Mouse (Mus musculus): Measurements from ENCODE around the gene Asb17. TPM values are rescaled to one million over a fixed set of nuclear protein-coding genes. Genes with fewer than 3 reads are reported as not detected.

Gene Asb17
- polyA plus RNA-seq, 1 experiment, result 0.16 TPM

- no peak for DNase-seq (ENCODE audit: low read depth in 1 of 2, low spot score in 2 of 2)
- no peak overlapping the region for H3K27ac ChIP-seq (ENCODE audit: insufficient read depth, low read length)
- no peaks in the 10 kb centered on the region for H3K36me3 ChIP-seq (ENCODE audit: control insufficient read depth, insufficient read depth, low read length)
- TF ChIP-seq CTCF (IDR thresholded peaks at IDR 0.05; ENCODE audit: extremely low read depth, insufficient read depth, insufficient read length, insufficient replicate concordance) (no peak), POLR2A (IDR thresholded peaks at IDR 0.05; ENCODE audit: low read depth, low read length) (no peak)
- no peak overlapping the region for H3K4me3 ChIP-seq (ENCODE audit: extremely low read depth, insufficient read depth, insufficient read length)
- WGBS, result 49% methylated on average over 11 of the region's 11 CpGs
- H3K4me1 ChIP-seq (ENCODE audit: control insufficient read depth, insufficient read depth, insufficient read length), result no peaks in the 10 kb centered on the region
- no peaks in the 10 kb centered on the region for H3K27me3 ChIP-seq (ENCODE audit: control insufficient read depth, insufficient read depth, low read length)
Measured at GRCm38 (mm10) chr3:153831014-153831872, 12.8 kb upstream of the Asb17 start.

- DNase-seq (ENCODE audit: low read depth in 1 of 2, low spot score in 2 of 2), result no peak
- TF ChIP-seq CTCF (IDR thresholded peaks at IDR 0.05; ENCODE audit: extremely low read depth, insufficient read depth, insufficient read length, insufficient replicate concordance) (no peak), POLR2A (IDR thresholded peaks at IDR 0.05; ENCODE audit: low read depth, low read length) (no peak)
- Histone ChIP-seq H3K4me1 (ENCODE audit: control insufficient read depth, insufficient read depth, insufficient read length) (no peaks in the 10 kb centered on the region), H3K36me3 (ENCODE audit: control insufficient read depth, insufficient read depth, low read length) (no peaks in the 10 kb centered on the region), H3K4me3 (ENCODE audit: extremely low read depth, insufficient read depth, insufficient read length) (no peak overlapping the region), H3K27ac (ENCODE audit: insufficient read depth, low read length) (no peak overlapping the region), H3K27me3 (ENCODE audit: control insufficient read depth, insufficient read depth, low read length) (no peaks in the 10 kb centered on the region)
- 73% methylated on average over 4 of the region's 4 CpGs for WGBS
Measured at GRCm38 (mm10) chr3:153831873-153832653, 11.9 kb upstream of the Asb17 start.

- TF ChIP-seq POLR2A (IDR thresholded peaks at IDR 0.05; ENCODE audit: low read depth, low read length), result no peak
- no peak for TF ChIP-seq CTCF (IDR thresholded peaks at IDR 0.05; ENCODE audit: extremely low read depth, insufficient read depth, insufficient read length, insufficient replicate concordance)
- Histone ChIP-seq H3K27me3 (ENCODE audit: control insufficient read depth, insufficient read depth, low read length) (no peaks in the 10 kb centered on the region), H3K27ac (ENCODE audit: insufficient read depth, low read length) (no peak overlapping the region), H3K4me1 (ENCODE audit: control insufficient read depth, insufficient read depth, insufficient read length) (no peaks in the 10 kb centered on the region), H3K36me3 (ENCODE audit: control insufficient read depth, insufficient read depth, low read length) (no peaks in the 10 kb centered on the region), H3K4me3 (ENCODE audit: extremely low read depth, insufficient read depth, insufficient read length) (no peak overlapping the region)
- 93% methylated on average over 6 of the region's 6 CpGs for WGBS
- no peak for DNase-seq (ENCODE audit: low read depth in 1 of 2, low spot score in 2 of 2)
Measured at GRCm38 (mm10) chr3:153832654-153832945, 11.4 kb upstream of the Asb17 start.

GRCm38 (mm10) chr3:153834071-153834470, 9.9 kb upstream of the Asb17 start:
- WGBS, result 93% methylated on average over 4 of the region's 4 CpGs
- H3K4me1 ChIP-seq (ENCODE audit: control insufficient read depth, insufficient read depth, insufficient read length), result no peaks in the 10 kb centered on the region

GRCm38 (mm10) chr3:153835455-153836086, 8.4 kb upstream of the Asb17 start:
- WGBS, result 66% methylated on average over 7 of the region's 7 CpGs
- peak; percentile 74; the same call in 1 of the 2 replicates for TF ChIP-seq CTCF (IDR thresholded peaks at IDR 0.05; ENCODE audit: extremely low read depth, insufficient read depth, insufficient read length, insufficient replicate concordance)
- TF ChIP-seq POLR2A (IDR thresholded peaks at IDR 0.05; ENCODE audit: low read depth, low read length), result no peak
- no peaks in the 10 kb centered on the region for H3K27me3 ChIP-seq (ENCODE audit: control insufficient read depth, insufficient read depth, low read length)
- no peaks in the 10 kb centered on the region for H3K4me1 ChIP-seq (ENCODE audit: control insufficient read depth, insufficient read depth, insufficient read length)
- H3K36me3 ChIP-seq (ENCODE audit: control insufficient read depth, insufficient read depth, low read length), result no peaks in the 10 kb centered on the region
- DNase-seq (ENCODE audit: low read depth in 1 of 2, low spot score in 2 of 2), result peak; percentile 9 to 41
- H3K27ac ChIP-seq (ENCODE audit: insufficient read depth, low read length), result no peak overlapping the region
- H3K4me3 ChIP-seq (ENCODE audit: extremely low read depth, insufficient read depth, insufficient read length), result no peak overlapping the region

More at GRCm38 (mm10) chr3:153834071-153834470, 9.9 kb upstream of the Asb17 start:
- DNase-seq (ENCODE audit: low read depth in 1 of 2, low spot score in 2 of 2), result no peak
- H3K36me3 ChIP-seq (ENCODE audit: control insufficient read depth, insufficient read depth, low read length), result no peaks in the 10 kb centered on the region
- H3K4me3 ChIP-seq (ENCODE audit: extremely low read depth, insufficient read depth, insufficient read length), result no peak overlapping the region
- no peaks in the 10 kb centered on the region for H3K27me3 ChIP-seq (ENCODE audit: control insufficient read depth, insufficient read depth, low read length)
- H3K27ac ChIP-seq (ENCODE audit: insufficient read depth, low read length), result no peak overlapping the region
- no peak for TF ChIP-seq POLR2A (IDR thresholded peaks at IDR 0.05; ENCODE audit: low read depth, low read length)

GRCm38 (mm10) chr3:153836316-153836715, 7.7 kb upstream of the Asb17 start:
- no peak overlapping the region for H3K4me3 ChIP-seq (ENCODE audit: extremely low read depth, insufficient read depth, insufficient read length)
- 89% methylated on average over 3 of the region's 3 CpGs for WGBS
- H3K4me1 ChIP-seq (ENCODE audit: control insufficient read depth, insufficient read depth, insufficient read length), result no peaks in the 10 kb centered on the region
- TF ChIP-seq POLR2A (IDR thresholded peaks at IDR 0.05; ENCODE audit: low read depth, low read length) (no peak), CTCF (IDR thresholded peaks at IDR 0.05; ENCODE audit: extremely low read depth, insufficient read depth, insufficient read length, insufficient replicate concordance) (no peak)
- no peaks in the 10 kb centered on the region for H3K27me3 ChIP-seq (ENCODE audit: control insufficient read depth, insufficient read depth, low read length)
- no peak overlapping the region for H3K27ac ChIP-seq (ENCODE audit: insufficient read depth, low read length)
- no peak for DNase-seq (ENCODE audit: low read depth in 1 of 2, low spot score in 2 of 2)
- no peaks in the 10 kb centered on the region for H3K36me3 ChIP-seq (ENCODE audit: control insufficient read depth, insufficient read depth, low read length)
